Mouse (Mus musculus): Measurements from ENCODE around the gene Fry. TPM values are rescaled to one million over a fixed set of nuclear protein-coding genes. Genes with fewer than 3 reads are reported as not detected.
"Not testable (repeated sequence)": the region's sequence is repeated elsewhere in the genome, so short reads cannot be mapped to it uniquely, and the experiment has no call there.

Fry gene
- total and polyA plus RNA-seq, 3 experiments, result 1.9 to 2.3 TPM; not detected in 1

- H3K27me3 ChIP-seq (ENCODE audit: control insufficient read depth in 1 of 2, insufficient read depth in 2 of 2, low read length in 2 of 2); H3K9ac ChIP-seq (ENCODE audit: control insufficient read depth, low read depth, low read length, poor library complexity, severe bottlenecking): not testable (repeated sequence)
Measured at GRCm38 (mm10) chr5:150491573-150492173, 373.2 kb downstream of the Fry start.

GRCm38 (mm10) chr5:150495792-150496191 is 377.3 kb downstream of the Fry start:
- peak; percentile 57 for DNase-seq (ENCODE audit: low read depth, low spot score)
- no peak overlapping the region for H3K27ac ChIP-seq (ENCODE audit: control insufficient read depth, low read depth, low read length)

More at GRCm38 (mm10) chr5:150491573-150492173, 373.2 kb downstream of the Fry start:
- H3K79me2 ChIP-seq (ENCODE audit: control insufficient read depth, insufficient read depth, low read length, poor library complexity); H3K4me1 ChIP-seq (ENCODE audit: control insufficient read depth in 1 of 2, insufficient read depth in 2 of 2, low read length in 2 of 2); DNase-seq (ENCODE audit: low read depth, low spot score); H3K4me3 ChIP-seq (ENCODE audit: control insufficient read depth in 1 of 2, insufficient read depth in 1 of 2, low read depth in 2 of 2, low read length in 2 of 2); H3K9me3 ChIP-seq (replicated peaks; ENCODE audit: insufficient read depth, low read length); H3K36me3 ChIP-seq (ENCODE audit: control insufficient read depth in 1 of 2, insufficient read depth in 2 of 2, low read length in 2 of 2); H3K27ac ChIP-seq (ENCODE audit: control insufficient read depth, low read depth, low read length): not testable (repeated sequence)

GRCm38 (mm10) chr5:150510451-150511225 is 392.2 kb downstream of the Fry start:
- Histone ChIP-seq H3K79me2 (ENCODE audit: control insufficient read depth, insufficient read depth, low read length, poor library complexity) (no peaks in the 10 kb centered on the region), H3K9ac (ENCODE audit: control insufficient read depth, low read depth, low read length, poor library complexity, severe bottlenecking) (no peak overlapping the region), H3K9me3 (replicated peaks; ENCODE audit: insufficient read depth, low read length) (no peaks in the 10 kb centered on the region), H3K36me3 (ENCODE audit: control insufficient read depth in 1 of 2, insufficient read depth in 2 of 2, low read length in 2 of 2) (peaks cover 0 to 5% of the 10 kb centered on the region in 2 experiments; a peak in 1 of 4 replicates), H3K4me3 (ENCODE audit: control insufficient read depth in 1 of 2, insufficient read depth in 1 of 2, low read depth in 2 of 2, low read length in 2 of 2) (no peak overlapping the region), H3K4me1 (ENCODE audit: control insufficient read depth in 1 of 2, insufficient read depth in 2 of 2, low read length in 2 of 2) (peaks cover 0 to 2% of the 10 kb centered on the region in 2 experiments; a peak in 1 of 4 replicates), H3K27ac (ENCODE audit: control insufficient read depth, low read depth, low read length) (no peak overlapping the region), H3K27me3 (ENCODE audit: control insufficient read depth in 1 of 2, insufficient read depth in 2 of 2, low read length in 2 of 2) (peaks cover 2% of the 10 kb centered on the region in 2 experiments; a peak in 3 of 4 replicates)
- no peak for TF ChIP-seq SIN3A (IDR thresholded peaks at IDR 0.05; ENCODE audit: low read length)
- TF ChIP-seq GATA1 (IDR thresholded peaks at IDR 0.05; ENCODE audit: low read depth, low read length), result peak; percentile 53; the same call in 1 of the 2 replicates
- TF ChIP-seq ZNF384 (IDR thresholded peaks at IDR 0.05; ENCODE audit: low read depth, low read length), result peak; percentile 94
- no peak for TF ChIP-seq BHLHE40 (IDR thresholded peaks at IDR 0.05; ENCODE audit: borderline replicate concordance, low read depth, low read length)
- TF ChIP-seq MAZ (IDR thresholded peaks at IDR 0.05; ENCODE audit: low read depth, low read length), result 0 out of 2 replicates have a peak, but pooled peaks have one; percentile 41
- peak; percentile 48 for DNase-seq (ENCODE audit: low read depth, low spot score)

More at GRCm38 (mm10) chr5:150495792-150496191, 377.3 kb downstream of the Fry start:
- H3K9me3 ChIP-seq (replicated peaks; ENCODE audit: insufficient read depth, low read length), result no peaks in the 10 kb centered on the region
- H3K4me3 ChIP-seq (ENCODE audit: control insufficient read depth in 1 of 2, insufficient read depth in 1 of 2, low read depth in 2 of 2, low read length in 2 of 2), result no peak overlapping the region
- no peaks in the 10 kb centered on the region for H3K36me3 ChIP-seq (ENCODE audit: control insufficient read depth in 1 of 2, insufficient read depth in 2 of 2, low read length in 2 of 2)
- H3K9ac ChIP-seq (ENCODE audit: control insufficient read depth, low read depth, low read length, poor library complexity, severe bottlenecking), result no peak overlapping the region
- H3K27me3 ChIP-seq (ENCODE audit: control insufficient read depth in 1 of 2, insufficient read depth in 2 of 2, low read length in 2 of 2), result no peaks in the 10 kb centered on the region
- H3K4me1 ChIP-seq (ENCODE audit: control insufficient read depth in 1 of 2, insufficient read depth in 2 of 2, low read length in 2 of 2), result no peaks in the 10 kb centered on the region
- H3K79me2 ChIP-seq (ENCODE audit: control insufficient read depth, insufficient read depth, low read length, poor library complexity), result no peaks in the 10 kb centered on the region
- TF ChIP-seq BHLHE40 (IDR thresholded peaks at IDR 0.05; ENCODE audit: borderline replicate concordance, low read depth, low read length) (no peak), ETS1 (IDR thresholded peaks at IDR 0.05; ENCODE audit: low read depth, low read length) (no peak), ZKSCAN1 (IDR thresholded peaks at IDR 0.05; ENCODE audit: low read depth, low read length) (no peak), TCF12 (IDR thresholded peaks at IDR 0.05; ENCODE audit: low read depth, low read length) (no peak), CTCF (IDR thresholded peaks at IDR 0.05 in 2 of 3, conservative IDR thresholded peaks at IDR 0.05 in 1 of 3; ENCODE audit: control insufficient read depth in 1 of 3, insufficient read depth in 1 of 3, low read depth in 2 of 3, low read length in 3 of 3, poor library complexity in 1 of 3, severe bottlenecking in 1 of 3) (peak; percentile 78 to 86 (median 82)), SMC3 (IDR thresholded peaks at IDR 0.05; ENCODE audit: low read depth, low read length) (peak; percentile 75), MAX (IDR thresholded peaks at IDR 0.05; ENCODE audit: low read length) (no peak), ZC3H11A (IDR thresholded peaks at IDR 0.05; ENCODE audit: low read depth, low read length) (peak; percentile 59), RAD21 (IDR thresholded peaks at IDR 0.05; ENCODE audit: low read depth, low read length) (peak; percentile 69), JUND (IDR thresholded peaks at IDR 0.05; ENCODE audit: low read depth, low read length) (no peak), HCFC1 (IDR thresholded peaks at IDR 0.05; ENCODE audit: low read depth, low read length) (no peak), UBTF (IDR thresholded peaks at IDR 0.05; ENCODE audit: borderline replicate concordance, insufficient read depth, low read depth, low read length) (no peak), ELF1 (IDR thresholded peaks at IDR 0.05; ENCODE audit: low read depth, low read length) (no peak)
